Mouse (Mus musculus) CH12.LX (cell line): ENCODE results near the gene Ank3.

Experiments
- IRF4 ChIP-seq: IDR thresholded peaks from 2 replicates; pipeline ENCODE4 v1.6.1; 2014; ENCODE audit warnings: low read depth, mild to moderate bottlenecking, inconsistent platforms, low read length, improper control_type of control experiment
- JUND ChIP-seq: conservative IDR thresholded peaks from 2 replicates; pipeline ENCODE4 v1.6.1; 2011; ENCODE audit warnings: low read depth, low read length, improper control_type of control experiment
- POLR2A ChIP-seq: IDR thresholded peaks from 2 replicates; pipeline ENCODE4 v1.6.1; 2011; ENCODE audit warnings: low read depth, mild to moderate bottlenecking, improper control_type of control experiment, low read length

- no peak for TF ChIP-seq POLR2A
- no peak for TF ChIP-seq IRF4
- no peak for TF ChIP-seq JUND
Measured at GRCm38 (mm10) chr10:69616953-69617352, 218.4 kb downstream of the Ank3 start.
